Mouse (Mus musculus): ENCODE measurements around the gene Ppfia3. TPM values are rescaled to one million over a fixed set of nuclear protein-coding genes. Genes with fewer than 3 reads are reported as not detected.

Gene Ppfia3
- total RNA-seq, 2 experiments from 2014 or later = 133 TPM

GRCm38 (mm10) chr7:45315182-45315701 lies 51.6 kb downstream of the Ppfia3 start:
- DNase-seq (ENCODE audit: low spot score in 2 of 2) = peak; percentile 40 to 60

- no peak for DNase-seq (ENCODE audit: low spot score in 2 of 2)
These were observed 53.3 kb downstream of the Ppfia3 start for GRCm38 (mm10) chr7:45313495-45313894.

- DNase-seq (ENCODE audit: low spot score in 2 of 2) = no peak
These were observed 53.9 kb downstream of the Ppfia3 start for GRCm38 (mm10) chr7:45312686-45313453.

GRCm38 (mm10) chr7:45312023-45312422 lies 54.8 kb downstream of the Ppfia3 start:
- DNase-seq (ENCODE audit: low spot score in 2 of 2) = no peak

- DNase-seq (ENCODE audit: low spot score in 2 of 2) = peak in 1 of 2 experiments; percentile 58
These were observed 57.4 kb downstream of the Ppfia3 start for GRCm38 (mm10) chr7:45309455-45309854.

- DNase-seq (ENCODE audit: low spot score in 2 of 2) = no peak
These were observed 58.1 kb downstream of the Ppfia3 start for GRCm38 (mm10) chr7:45308551-45309240.

GRCm38 (mm10) chr7:45305275-45305674 lies 61.5 kb downstream of the Ppfia3 start:
- peak; percentile 56 to 60 for DNase-seq (ENCODE audit: low spot score in 2 of 2)

GRCm38 (mm10) chr7:45304869-45305268 lies 62.0 kb downstream of the Ppfia3 start:
- no peak for DNase-seq (ENCODE audit: low spot score in 2 of 2)

GRCm38 (mm10) chr7:45302626-45303025 lies 64.2 kb downstream of the Ppfia3 start:
- DNase-seq (ENCODE audit: low spot score in 2 of 2) = peak; percentile 19 to 39

- DNase-seq (ENCODE audit: low spot score in 2 of 2) = peak; percentile 76 to 82
These were observed 66.5 kb downstream of the Ppfia3 start for GRCm38 (mm10) chr7:45300270-45300669.

- DNase-seq (ENCODE audit: low spot score in 2 of 2) = peak; percentile 77 to 83
These were observed 67.1 kb downstream of the Ppfia3 start for GRCm38 (mm10) chr7:45299752-45300151.

- DNase-seq (ENCODE audit: low spot score in 2 of 2) = no peak
These were observed 69.3 kb downstream of the Ppfia3 start for GRCm38 (mm10) chr7:45297563-45297962.

- no peak for DNase-seq (ENCODE audit: low spot score in 2 of 2)
These were observed 70.2 kb downstream of the Ppfia3 start for GRCm38 (mm10) chr7:45296626-45297025.

Other genes starting within 250 kb of the Ppfia3 start
- 100 to 1,000 TPM; 427 to 461 TPM for gene Rps11, start 242.6 kb downstream of the Ppfia3 start, total RNA-seq (2021)
- 100 to 1,000 TPM; 736 to 824 TPM for gene Rpl13a, start 238.3 kb downstream of the Ppfia3 start, total RNA-seq (2021)
- under 1 TPM in 1 of 2 experiments, not detected in 1; 0.39 TPM for gene Gm45713, start 230.8 kb downstream of the Ppfia3 start, total RNA-seq (2021)
- 1 to 10 TPM; 4.5 to 5.8 TPM for gene Flt3l, start 230.6 kb downstream of the Ppfia3 start, total RNA-seq (2021)
- gene Pih1d1, start 212.7 kb downstream of the Ppfia3 start, total RNA-seq (2021) = 10 to 100 TPM; 46.1 to 46.5 TPM
- 10 to 100 TPM; 14.0 to 15.9 TPM for gene Aldh16a1, start 212.4 kb downstream of the Ppfia3 start, total RNA-seq (2021)
- 1,000 to 10,000 TPM; 1,582 to 1,636 TPM for gene Slc17a7, start 203.1 kb downstream of the Ppfia3 start, total RNA-seq (2021)
- gene Gfy, start 187.4 kb downstream of the Ppfia3 start, total RNA-seq (2021) = under 1 TPM in 1 of 2 experiments, not detected in 1; 0.26 TPM
- gene Pth2, start 186.0 kb downstream of the Ppfia3 start, total RNA-seq (2021) = not detected
- 1 to 10 TPM; 2.0 to 2.7 TPM for gene Ccdc155, start 162.1 kb downstream of the Ppfia3 start, total RNA-seq (2021)
- 1 to 10 TPM; 2.6 to 3.3 TPM for gene Dkkl1, start 154.9 kb downstream of the Ppfia3 start, total RNA-seq (2021)
- gene Tead2, start 151.3 kb downstream of the Ppfia3 start, total RNA-seq (2021) = 10 to 100 TPM in 1 of 2 experiments, 1 to 10 TPM in 1; 6.9 to 11.5 TPM
- 1 to 10 TPM; 4.0 TPM for gene Cd37, start 127.9 kb downstream of the Ppfia3 start, total RNA-seq (2021)
- gene Slc6a16, start 125.9 kb downstream of the Ppfia3 start, total RNA-seq (2021) = 1 to 10 TPM; 1.4 to 2.3 TPM
- gene Slc6a21, start 89.5 kb downstream of the Ppfia3 start, total RNA-seq (2021) = not detected
- 10 to 100 TPM; 14.8 to 15.5 TPM for gene Trpm4, start 33.2 kb downstream of the Ppfia3 start, total RNA-seq (2021)
- gene Hrc, start 31.7 kb downstream of the Ppfia3 start, total RNA-seq (2021) = under 1 TPM; 0.50 to 0.69 TPM
- gene Lin7b, start 3.6 kb upstream of the Ppfia3 start, total RNA-seq (2021) = 100 to 1,000 TPM; 148 to 157 TPM
- 100 to 1,000 TPM; 386 to 456 TPM for gene Snrnp70, start 28.7 kb upstream of the Ppfia3 start, total RNA-seq (2021)
- gene Kcna7, start 38.6 kb upstream of the Ppfia3 start, total RNA-seq (2021) = not detected
- gene Ntf5, start 46.7 kb upstream of the Ppfia3 start, total RNA-seq (2021) = under 1 TPM in 1 of 2 experiments, not detected in 1; 0.31 TPM
- under 1 TPM in 1 of 2 experiments, not detected in 1; 0.69 TPM for gene Lhb, start 53.8 kb upstream of the Ppfia3 start, total RNA-seq (2021)
- gene Gys1, start 67.8 kb upstream of the Ppfia3 start, total RNA-seq (2021) = 10 to 100 TPM; 17.7 to 18.7 TPM
- gene Ruvbl2, start 71.1 kb upstream of the Ppfia3 start, total RNA-seq (2021) = 10 to 100 TPM; 30.4 to 45.0 TPM
- gene Ftl1, start 92.9 kb upstream of the Ppfia3 start, total RNA-seq (2021) = 100 to 1,000 TPM; 300 to 331 TPM
- 10 to 100 TPM; 90.2 to 90.6 TPM for gene Bax, start 99.9 kb upstream of the Ppfia3 start, total RNA-seq (2021)
- gene Tulp2, start 114.9 kb upstream of the Ppfia3 start, total RNA-seq (2021) = not detected
- under 1 TPM; 0.57 to 0.62 TPM for gene Gm45808, start 119.8 kb upstream of the Ppfia3 start, total RNA-seq (2021)
- 1 to 10 TPM; 2.8 TPM for gene Dhdh, start 121.8 kb upstream of the Ppfia3 start, total RNA-seq (2021)
- gene Nucb1, start 143.4 kb upstream of the Ppfia3 start, total RNA-seq (2021) = 100 to 1,000 TPM in 1 of 2 experiments, 10 to 100 TPM in 1; 97.1 to 109 TPM
- gene Ppp1r15a, start 159.2 kb upstream of the Ppfia3 start, total RNA-seq (2021) = 10 to 100 TPM; 27.8 to 29.5 TPM
- 1 to 10 TPM in 1 of 2 experiments, under 1 TPM in 1; 0.83 to 1.5 TPM for gene Plekha4, start 159.3 kb upstream of the Ppfia3 start, total RNA-seq (2021)
- gene Hsd17b14, start 187.9 kb upstream of the Ppfia3 start, total RNA-seq (2021) = not detected
- 10 to 100 TPM; 21.4 to 27.2 TPM for gene Bcat2, start 203.1 kb upstream of the Ppfia3 start, total RNA-seq (2021)
- not detected for gene Fgf21, start 248.5 kb upstream of the Ppfia3 start, total RNA-seq (2021)